Mouse (Mus musculus): ENCODE measurements at regions not wholly inside any gene's neighbourhood (a gene's known extent, or its start where the extent isn't known, plus 50 kb on each side); places are given as distances from the start of the nearest gene placed in this dataset.

DNA sequence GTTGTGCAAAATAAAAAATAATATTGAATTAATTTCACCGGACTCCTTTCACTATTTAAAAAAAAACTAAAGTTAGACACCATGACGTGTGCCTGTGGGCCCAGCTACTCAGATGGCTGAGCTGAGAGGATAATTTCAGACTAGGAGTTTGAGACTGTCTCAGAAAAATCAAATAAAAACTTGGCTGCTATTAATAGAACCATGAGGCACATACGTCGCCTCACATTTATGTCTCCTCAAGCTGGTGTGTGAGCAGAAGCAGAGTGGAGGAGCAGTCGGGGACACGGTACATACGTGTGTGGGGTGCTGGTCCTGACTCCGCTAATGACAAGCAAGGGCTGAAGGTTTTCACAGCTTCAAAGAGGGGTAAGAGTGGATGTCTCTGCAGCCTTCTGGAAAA, 52.8 kb upstream of the Dmrtb1 start:
- Histone ChIP-seq H3K4me1 (replicated peaks) (peaks cover 26% of the 10 kb centered on the region), H3K9me3 (no peaks in the 10 kb centered on the region), H3K27ac (no peak overlapping the region), H3K4me3 (replicated peaks) (no peak overlapping the region), H3K27me3 (peaks cover 54% of the 10 kb centered on the region), H3K9ac (replicated peaks) (no peak overlapping the region), H3K36me3 (no peaks in the 10 kb centered on the region), H3K4me2 (no peak overlapping the region)
- WGBS: 88% methylated on average over 8 of the region's 8 CpGs
- no peak for ATAC-seq (ENCODE audit: insufficient number of reproducible peaks, insufficient read depth, low FRiP score, low TSS enrichment, low read depth)

DNA sequence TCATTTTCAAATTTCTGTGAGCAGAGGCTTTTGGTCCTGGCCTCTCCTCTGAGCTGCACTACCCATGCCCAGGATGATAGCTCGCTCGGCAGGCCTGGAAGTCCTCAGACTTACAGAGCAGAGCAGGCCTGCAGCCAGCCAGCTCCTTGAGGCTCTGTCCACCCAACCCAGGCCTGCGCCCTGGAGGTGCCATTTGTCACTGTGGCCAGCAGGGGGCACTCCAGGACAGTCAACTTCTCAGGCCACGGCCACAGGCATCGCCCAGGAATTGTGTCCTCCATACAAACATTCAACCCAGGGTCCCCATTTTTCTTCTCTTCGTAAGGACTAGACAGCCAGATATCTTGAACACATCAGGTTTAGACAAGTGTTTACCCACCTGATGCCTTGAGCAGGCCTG, 53.9 kb upstream of the Dmrtb1 start:
- Histone ChIP-seq H3K27ac (no peak overlapping the region), H3K36me3 (no peaks in the 10 kb centered on the region), H3K4me1 (replicated peaks) (peaks cover 16% of the 10 kb centered on the region), H3K4me3 (replicated peaks) (no peak overlapping the region), H3K9ac (replicated peaks) (0 out of 2 replicates have a peak overlapping the region, but pooled peaks have one; percentile 18), H3K4me2 (no peak overlapping the region), H3K27me3 (peaks cover 55% of the 10 kb centered on the region), H3K9me3 (no peaks in the 10 kb centered on the region)
- 8% methylated on average over 6 of the region's 6 CpGs for WGBS
- ATAC-seq (ENCODE audit: insufficient number of reproducible peaks, insufficient read depth, low FRiP score, low TSS enrichment, low read depth): peak; percentile 64

DNA sequence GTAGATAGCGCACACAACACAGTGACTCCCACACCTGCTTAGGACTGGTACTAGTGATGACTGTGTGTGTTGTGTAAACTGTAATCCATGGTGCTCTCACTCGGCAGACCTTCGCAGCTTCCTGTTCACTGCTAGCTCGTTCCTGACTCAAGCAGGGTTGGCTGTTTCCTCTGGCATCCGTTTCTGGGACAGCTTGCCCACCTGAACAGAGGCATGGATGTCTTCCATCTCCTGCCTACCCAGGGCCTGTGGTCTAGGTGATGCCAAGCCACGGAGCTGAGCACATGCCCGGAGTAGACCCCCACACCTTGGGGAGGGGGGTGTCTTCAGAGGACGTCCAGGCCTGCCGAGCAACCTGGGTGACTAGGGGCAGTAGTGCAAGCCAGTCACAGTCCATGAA, 54.7 kb upstream of the Dmrtb1 start:
- Histone ChIP-seq H3K4me3 (replicated peaks) (no peak overlapping the region), H3K36me3 (no peaks in the 10 kb centered on the region), H3K4me2 (no peak overlapping the region), H3K9me3 (no peaks in the 10 kb centered on the region), H3K4me1 (replicated peaks) (peaks cover 10% of the 10 kb centered on the region), H3K9ac (replicated peaks) (no peak overlapping the region), H3K27ac (no peak overlapping the region), H3K27me3 (peaks cover 60% of the 10 kb centered on the region)
- 75% methylated on average over 9 of the region's 9 CpGs for WGBS
- no peak for ATAC-seq (ENCODE audit: insufficient number of reproducible peaks, insufficient read depth, low FRiP score, low TSS enrichment, low read depth)

DNA sequence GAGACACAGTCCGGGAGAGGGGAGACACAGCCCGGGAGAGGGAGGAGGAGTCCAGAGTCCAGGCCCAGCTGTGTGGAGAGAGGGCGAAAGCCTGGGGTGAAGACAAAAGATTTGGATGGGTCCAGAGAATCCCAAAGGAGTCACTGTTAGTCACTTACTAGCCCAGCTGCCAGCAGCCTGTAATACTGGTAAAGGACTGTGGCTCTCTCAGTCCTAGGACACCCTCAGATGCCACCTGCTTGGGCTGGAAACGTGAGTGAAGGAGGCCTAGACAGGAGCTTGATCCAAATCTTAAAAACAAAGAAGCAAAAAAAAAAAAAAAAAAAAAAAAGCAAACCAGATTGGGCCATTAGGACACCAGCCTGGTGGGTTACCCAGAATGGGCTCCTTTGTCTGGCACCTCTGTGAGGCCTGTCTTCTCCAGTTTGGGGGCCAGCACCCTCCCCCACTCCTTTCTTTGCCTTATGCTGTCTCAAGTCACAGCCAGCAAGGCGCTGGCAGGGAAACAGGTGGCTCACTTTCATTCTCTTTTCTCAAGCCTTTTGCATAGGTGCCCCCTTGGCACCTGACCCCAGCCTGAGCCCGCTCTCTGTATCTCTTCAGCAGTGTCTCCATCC, 55.9 kb upstream of the Dmrtb1 start:
- no peak overlapping the region for H3K9ac ChIP-seq (replicated peaks)
- H3K4me1 ChIP-seq (replicated peaks): peaks cover 7% of the 10 kb centered on the region; the same call in 1 of the 2 replicates
- no peak overlapping the region for H3K4me3 ChIP-seq (replicated peaks)
- no peaks in the 10 kb centered on the region for H3K9me3 ChIP-seq
- no peak for ATAC-seq (ENCODE audit: insufficient number of reproducible peaks, insufficient read depth, low FRiP score, low TSS enrichment, low read depth)
- H3K27ac ChIP-seq: no peak overlapping the region
- H3K4me2 ChIP-seq: no peak overlapping the region
- H3K27me3 ChIP-seq: peaks cover 52% of the 10 kb centered on the region
- H3K36me3 ChIP-seq: no peaks in the 10 kb centered on the region
- 73% methylated on average over 6 of the region's 6 CpGs for WGBS

DNA sequence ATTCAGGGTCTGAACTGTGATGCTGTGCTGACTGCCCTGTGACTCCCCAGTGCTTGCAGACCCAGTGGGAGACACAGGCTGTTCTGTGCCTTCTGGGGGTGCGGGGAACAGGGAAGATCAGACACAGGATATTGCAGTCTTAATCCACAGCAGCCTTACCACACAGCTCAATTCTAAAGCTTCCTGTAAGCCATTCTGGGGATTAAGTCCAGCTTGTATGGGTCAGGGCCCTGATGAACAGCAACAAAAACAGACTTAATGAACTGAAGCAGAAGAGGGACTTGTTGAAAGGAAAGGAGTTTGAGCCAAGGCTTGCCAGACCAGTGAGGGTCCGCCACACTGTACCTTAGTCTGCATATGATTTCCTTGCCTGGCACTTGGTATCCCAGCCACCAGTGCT, 58.4 kb upstream of the Lrp8 start:
- Histone ChIP-seq H3K9me3 (no peaks in the 10 kb centered on the region), H3K4me2 (no peak overlapping the region), H3K9ac (replicated peaks) (no peak overlapping the region), H3K27ac (no peak overlapping the region), H3K27me3 (peaks cover 34% of the 10 kb centered on the region), H3K4me3 (replicated peaks) (no peak overlapping the region), H3K4me1 (replicated peaks) (0 out of 2 replicates have a peak, but pooled peaks cover 3% of the 10 kb centered on the region), H3K36me3 (no peaks in the 10 kb centered on the region)
- 76% methylated on average over 2 of the region's 2 CpGs for WGBS
- ATAC-seq (ENCODE audit: insufficient number of reproducible peaks, insufficient read depth, low FRiP score, low TSS enrichment, low read depth): no peak

DNA sequence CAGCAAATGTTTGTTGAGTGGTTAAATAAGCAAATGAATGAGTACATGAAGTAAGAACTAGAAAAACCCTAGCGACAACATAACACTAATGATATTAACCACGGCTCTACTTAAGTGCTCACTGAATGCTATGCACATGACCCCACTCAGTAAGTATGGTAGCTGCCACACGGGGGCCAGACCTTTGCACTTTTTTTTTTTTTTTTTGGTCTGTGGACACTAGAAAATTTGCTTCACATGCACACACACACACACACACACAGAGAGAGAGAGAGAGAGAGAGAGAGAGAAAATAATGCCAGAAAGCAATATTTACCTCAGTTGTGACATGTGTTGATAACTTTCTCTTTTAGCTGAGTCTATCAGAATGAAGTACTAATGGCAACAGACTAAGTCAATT, 55.7 kb upstream of the Lrp8 start:
- no peak for ATAC-seq (ENCODE audit: insufficient number of reproducible peaks, insufficient read depth, low FRiP score, low TSS enrichment, low read depth)

DNA sequence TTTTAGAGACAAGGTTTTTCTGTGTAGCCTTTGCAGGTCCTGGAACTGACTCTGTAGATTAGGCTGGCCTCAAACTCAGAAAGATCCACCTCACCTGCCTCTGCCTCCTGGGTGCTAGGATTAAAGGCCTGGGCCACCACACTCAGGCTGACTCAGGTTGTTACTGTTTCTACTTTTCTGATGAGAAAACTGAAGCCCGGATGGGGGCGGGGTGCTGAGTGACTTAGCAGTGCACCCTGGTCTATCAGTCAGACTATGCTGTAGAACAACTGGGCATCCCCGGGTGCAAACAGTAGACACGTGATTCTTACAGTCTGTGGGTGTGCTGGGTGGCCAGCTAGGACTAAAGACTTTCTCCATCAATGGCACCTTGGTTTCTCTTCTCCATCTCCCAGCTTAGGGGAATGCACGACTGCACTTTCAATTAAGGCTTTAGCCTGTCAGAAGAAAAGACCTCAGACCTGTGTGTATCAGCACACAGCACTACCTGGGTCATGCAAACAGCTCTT, 55.1 kb upstream of the Lrp8 start:
- no peak overlapping the region for H3K27ac ChIP-seq
- no peak overlapping the region for H3K4me3 ChIP-seq (replicated peaks)
- no peak overlapping the region for H3K4me2 ChIP-seq
- whole genome bisulfite sequencing: 83% methylated on average over 5 of the region's 5 CpGs
- no peaks in the 10 kb centered on the region for H3K9me3 ChIP-seq
- no peaks in the 10 kb centered on the region for H3K36me3 ChIP-seq
- H3K4me1 ChIP-seq (replicated peaks): peaks cover 13% of the 10 kb centered on the region
- H3K9ac ChIP-seq (replicated peaks): no peak overlapping the region
- no peak for ATAC-seq (ENCODE audit: insufficient number of reproducible peaks, insufficient read depth, low FRiP score, low TSS enrichment, low read depth)
- peaks cover 22% of the 10 kb centered on the region for H3K27me3 ChIP-seq

More for the DNA sequence above, 55.7 kb upstream of the Lrp8 start:
- no peak overlapping the region for H3K4me3 ChIP-seq (replicated peaks)
- no peaks in the 10 kb centered on the region for H3K36me3 ChIP-seq
- H3K4me2 ChIP-seq: no peak overlapping the region
- H3K9me3 ChIP-seq: no peaks in the 10 kb centered on the region
- peaks cover 22% of the 10 kb centered on the region for H3K27me3 ChIP-seq
- H3K27ac ChIP-seq: no peak overlapping the region
- 84% methylated on average over 3 of the region's 3 CpGs for WGBS
- H3K4me1 ChIP-seq (replicated peaks): peaks cover 13% of the 10 kb centered on the region
- H3K9ac ChIP-seq (replicated peaks): no peak overlapping the region

DNA sequence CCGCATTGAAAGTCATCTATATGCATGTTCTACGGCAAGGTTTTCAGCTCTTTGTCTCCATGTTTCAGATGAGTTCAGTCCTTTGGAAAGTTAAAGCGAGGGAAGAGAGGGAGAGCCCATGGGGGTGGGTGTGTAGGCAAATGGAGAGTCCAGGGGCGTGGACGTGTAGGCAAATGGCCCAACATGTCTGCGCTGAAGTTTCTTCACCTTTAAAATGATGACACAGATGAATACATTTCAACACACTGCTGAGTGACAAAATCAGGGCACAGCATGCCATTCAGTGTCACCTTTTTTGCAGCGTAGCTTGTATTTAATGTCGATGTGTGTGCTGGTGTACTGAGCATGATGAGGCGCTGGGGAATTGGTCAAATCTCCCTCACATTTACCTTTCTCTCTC, 54.6 kb upstream of the Lrp8 start:
- no peak overlapping the region for H3K9ac ChIP-seq (replicated peaks)
- H3K27me3 ChIP-seq: peaks cover 19% of the 10 kb centered on the region
- H3K36me3 ChIP-seq: no peaks in the 10 kb centered on the region
- no peaks in the 10 kb centered on the region for H3K9me3 ChIP-seq
- ATAC-seq (ENCODE audit: insufficient number of reproducible peaks, insufficient read depth, low FRiP score, low TSS enrichment, low read depth): no peak
- H3K4me3 ChIP-seq (replicated peaks): no peak overlapping the region
- H3K4me2 ChIP-seq: no peak overlapping the region
- H3K27ac ChIP-seq: no peak overlapping the region
- WGBS: 86% methylated on average over 9 of the region's 9 CpGs
- peaks cover 13% of the 10 kb centered on the region for H3K4me1 ChIP-seq (replicated peaks)

GRCm38 (mm10) chr4:107747907-107748628, 54.0 kb upstream of the Lrp8 start:
- Histone ChIP-seq H3K9me3 (no peaks in the 10 kb centered on the region), H3K27me3 (peaks cover 18% of the 10 kb centered on the region), H3K4me3 (replicated peaks) (no peak overlapping the region), H3K27ac (no peak overlapping the region), H3K4me1 (replicated peaks) (peaks cover 13% of the 10 kb centered on the region), H3K4me2 (no peak overlapping the region), H3K9ac (replicated peaks) (no peak overlapping the region), H3K36me3 (no peaks in the 10 kb centered on the region)
- 77% methylated on average over 13 of the region's 13 CpGs for WGBS
- ATAC-seq (ENCODE audit: insufficient number of reproducible peaks, insufficient read depth, low FRiP score, low TSS enrichment, low read depth): no peak

- no peak overlapping the region for H3K27ac ChIP-seq
- H3K4me3 ChIP-seq (replicated peaks): no peak overlapping the region
- no peaks in the 10 kb centered on the region for H3K36me3 ChIP-seq
- ATAC-seq (ENCODE audit: insufficient number of reproducible peaks, insufficient read depth, low FRiP score, low TSS enrichment, low read depth): no peak
- H3K9ac ChIP-seq (replicated peaks): no peak overlapping the region
- H3K9me3 ChIP-seq: no peaks in the 10 kb centered on the region
- WGBS: 86% methylated on average over 8 of the region's 8 CpGs
- H3K4me1 ChIP-seq (replicated peaks): peaks cover 9% of the 10 kb centered on the region
- H3K27me3 ChIP-seq: peaks cover 8% of the 10 kb centered on the region
- no peak overlapping the region for H3K4me2 ChIP-seq
These were observed 53.0 kb upstream of the Lrp8 start for GRCm38 (mm10) chr4:107749045-107749444.

DNA sequence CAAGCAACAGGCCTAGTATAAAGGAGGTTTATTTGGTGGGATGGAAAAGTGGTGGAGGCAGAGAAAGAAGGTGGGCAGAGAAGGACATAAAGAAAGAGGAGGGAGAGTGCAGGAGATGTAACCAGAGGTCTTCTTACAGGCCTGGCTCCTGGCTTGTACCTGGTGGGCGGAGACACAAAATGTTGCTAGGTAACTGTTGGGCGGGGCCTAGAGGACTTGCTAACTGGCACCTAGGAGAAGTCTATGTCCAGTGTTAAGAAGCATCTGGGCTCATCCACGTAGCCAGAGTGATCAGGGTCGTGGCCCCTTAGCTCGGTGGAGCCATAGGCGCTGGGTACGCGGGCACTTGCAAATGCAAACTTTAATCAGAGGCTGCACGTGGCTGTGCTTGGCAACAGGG, 52.0 kb upstream of the Lrp8 start:
- no peak overlapping the region for H3K9ac ChIP-seq (replicated peaks)
- no peak overlapping the region for H3K27ac ChIP-seq
- H3K27me3 ChIP-seq: peaks cover 8% of the 10 kb centered on the region; the same call in 1 of the 2 replicates
- no peak overlapping the region for H3K4me2 ChIP-seq
- H3K36me3 ChIP-seq: no peaks in the 10 kb centered on the region
- H3K4me3 ChIP-seq (replicated peaks): no peak overlapping the region
- 56% methylated on average over 9 of the region's 9 CpGs for WGBS
- peaks cover 9% of the 10 kb centered on the region for H3K4me1 ChIP-seq (replicated peaks)
- no peak for ATAC-seq (ENCODE audit: insufficient number of reproducible peaks, insufficient read depth, low FRiP score, low TSS enrichment, low read depth)
- no peaks in the 10 kb centered on the region for H3K9me3 ChIP-seq
